Mouse (Mus musculus) adrenal gland (tissue): Measurements from ENCODE around the gene Acsf3.

Experiments used
- intact Hi-C: fragments of 180-260 bp; cut with DNase I; formaldehyde crosslinking; loops from one replicate; pipeline ENCODE4 v1.15.1; 2025

Gene Acsf3

GRCm38 (mm10) chr8:122849152-122849910, 74.0 kb downstream of the Acsf3 start:
- intact Hi-C loops = no loop called here

- intact Hi-C loops = loop anchor here (5.0 kb wide), 1 partner anchor 42 kb away; no protein-coding TSS in a partner anchor
Measured at GRCm38 (mm10) chr8:122850641-122851240, 75.5 kb downstream of the Acsf3 start.

GRCm38 (mm10) chr8:122851692-122852545, 76.6 kb downstream of the Acsf3 start:
- intact Hi-C loops = loop anchor here (5.0 kb wide), 1 partner anchor 40 kb away; no protein-coding TSS in a partner anchor

- intact Hi-C loops = loop anchor here (5.0 kb wide), 1 partner anchor 40 kb away; no protein-coding TSS in a partner anchor
Measured at GRCm38 (mm10) chr8:122852546-122852905, 77.2 kb downstream of the Acsf3 start.

GRCm38 (mm10) chr8:122853340-122853771, 78.1 kb downstream of the Acsf3 start:
- intact Hi-C loops = loop anchor here (5.0 kb wide), 1 partner anchor 39 kb away; no protein-coding TSS in a partner anchor

- intact Hi-C loops = loop anchor here (5.0 kb wide), 1 partner anchor 38 kb away; no protein-coding TSS in a partner anchor
Measured at GRCm38 (mm10) chr8:122854388-122854787, 79.1 kb downstream of the Acsf3 start.

GRCm38 (mm10) chr8:122855123-122855522, 79.8 kb downstream of the Acsf3 start:
- intact Hi-C loops = no loop called here

- intact Hi-C loops = no loop called here
Measured at GRCm38 (mm10) chr8:122856288-122856687, 81.0 kb downstream of the Acsf3 start.

GRCm38 (mm10) chr8:122859843-122860242, 84.6 kb downstream of the Acsf3 start:
- intact Hi-C loops = no loop called here

GRCm38 (mm10) chr8:122864719-122865129, 89.4 kb downstream of the Acsf3 start:
- intact Hi-C loops = no loop called here

GRCm38 (mm10) chr8:122865441-122865840, 90.2 kb downstream of the Acsf3 start:
- intact Hi-C loops = no loop called here

- intact Hi-C loops = no loop called here
Measured at GRCm38 (mm10) chr8:122866231-122866630, 90.9 kb downstream of the Acsf3 start.
